ENCODE assay signal across 17 mouse cellular contexts in the genomic region with DNA sequence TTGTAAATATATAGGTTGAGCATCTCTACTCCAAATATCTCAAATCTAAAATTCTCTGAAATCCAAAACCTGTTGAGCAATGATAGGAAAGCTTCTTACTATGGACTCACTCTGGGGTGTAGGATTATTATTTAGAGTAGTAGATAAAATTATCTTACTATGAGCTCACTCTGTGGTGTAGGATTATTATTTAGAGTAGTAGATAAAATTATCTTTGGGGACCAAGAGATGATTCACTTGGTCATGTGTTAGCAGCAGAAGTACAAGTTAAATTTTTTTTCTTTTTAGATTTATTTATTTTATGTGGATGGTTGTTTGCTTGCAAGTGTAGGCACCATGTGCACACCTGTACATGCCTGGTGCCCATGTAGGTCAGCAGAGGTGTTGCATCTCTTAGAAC. TPM values are rescaled to one million over a fixed set of nuclear protein-coding genes. Genes with fewer than 3 reads are reported as not detected.
"Had no signal": no experiment of that assay in that cellular context is flagged by ENCODE, and none has a peak within 500 bp of the region (broad histone marks: within the 10 kb centered on the region; RNA-seq: fewer than 3 reads in every experiment).

No protein-coding gene starts in this region.

- H3K36me3 ChIP-seq: neural tube, embryonic 13.5 days; neural tube, embryonic 15.5 days; stomach, embryonic 15.5 days had no signal

- DNase-seq: retina, postnatal 1 day; right cerebral cortex, adult 18-20 months; right cerebral cortex, postnatal 14 days; right cerebral cortex, postnatal 25 days; right cerebral cortex, postnatal 4 days; spleen, adult 18-20 months; thymus, adult 18-20 months; thymus, adult 2 months; thymus, postnatal 14 days; thymus, postnatal 25 days; thymus, postnatal 36 days; thymus, postnatal 4 days had no signal

- H3K27ac ChIP-seq: neural tube, embryonic 13.5 days; neural tube, embryonic 15.5 days; stomach, embryonic 15.5 days; stomach, postnatal 0 days had no signal

- H3K9me3 ChIP-seq: neural tube, embryonic 13.5 days; neural tube, embryonic 15.5 days; stomach, embryonic 15.5 days had no signal

- H3K4me1 ChIP-seq: neural tube, embryonic 13.5 days; stomach, embryonic 15.5 days had no signal

- H3K9ac ChIP-seq: neural tube, embryonic 13.5 days; neural tube, embryonic 15.5 days; stomach, embryonic 15.5 days had no signal

- H3K4me3 ChIP-seq: neural tube, embryonic 13.5 days; neural tube, embryonic 15.5 days; stomach, embryonic 15.5 days had no signal

- H3K27me3 ChIP-seq: neural tube, embryonic 13.5 days; neural tube, embryonic 15.5 days; stomach, embryonic 15.5 days had no signal

RNA-seq across cellular contexts. Expression of a gene that starts 37.7 kb away (rescaled TPM):
- total RNA-seq: neutrophil, adult 5-6 weeks had no signal
